Mouse (Mus musculus) forebrain, embryonic 15.5 days (tissue): ENCODE measurements at regions not wholly inside any gene's neighbourhood (a gene's known extent, or its start where the extent isn't known, plus 50 kb on each side); places are given as distances from the start of the nearest gene placed in this dataset.
A peak's percentile ranks its signal among the peaks of the same experiment; 100 is the strongest.

Experiments used
- ATAC-seq: fragments of 200-750 bp; cut with Nextera tagmentation; replicated peaks from 2 replicates; pipeline ENCODE4 v1.8.0; 2017; ENCODE audit warnings: mild to moderate bottlenecking, moderate TSS enrichment, moderate library complexity
- H3K27ac ChIP-seq: fragments of 300-500 bp; sonication (generic); replicated peaks from 2 replicates; pipeline ENCODE4 v1.5.1; 2015; ENCODE audit warnings: mild to moderate bottlenecking, inconsistent platforms
- H3K27me3 ChIP-seq: fragments of 300-500 bp; sonication (generic); 2 replicates; pipeline ENCODE4 v1.6.1; 2015; ENCODE audit warnings: inconsistent platforms
- H3K36me3 ChIP-seq: fragments of 300-500 bp; sonication (generic); 2 replicates; pipeline ENCODE4 v1.6.1; 2015; ENCODE audit warnings: mild to moderate bottlenecking, inconsistent platforms
- H3K4me1 ChIP-seq: fragments of 300-500 bp; sonication (generic); 2 replicates; pipeline ENCODE4 v1.6.1; 2015; ENCODE audit warnings: inconsistent platforms
- H3K4me2 ChIP-seq: fragments of 300-500 bp; sonication (generic); replicated peaks from 2 replicates; pipeline ENCODE4 v1.6.1; 2015; ENCODE audit warnings: mild to moderate bottlenecking, inconsistent platforms
- H3K4me3 ChIP-seq: fragments of 300-500 bp; sonication (generic); 2 replicates; pipeline ENCODE4 v1.5.1; 2015; ENCODE audit warnings: mild to moderate bottlenecking, inconsistent platforms
- H3K9ac ChIP-seq: fragments of 300-500 bp; sonication (generic); replicated peaks from 2 replicates; pipeline ENCODE4 v1.6.1; 2015; ENCODE audit warnings: mild to moderate bottlenecking, inconsistent platforms
- H3K9me3 ChIP-seq: fragments of 300-500 bp; sonication (generic); 2 replicates; pipeline ENCODE4 v1.6.1; 2016; ENCODE audit warnings: inconsistent platforms
- WGBS: fragments of 180-500 bp; shearing (Covaris S2); methylation state at CpG from one replicate; pipeline ENCODE4 v1.1.7; 2015; ENCODE audit warnings: mixed read lengths; 5-methylcytosine and 5-hydroxymethylcytosine counted together

DNA sequence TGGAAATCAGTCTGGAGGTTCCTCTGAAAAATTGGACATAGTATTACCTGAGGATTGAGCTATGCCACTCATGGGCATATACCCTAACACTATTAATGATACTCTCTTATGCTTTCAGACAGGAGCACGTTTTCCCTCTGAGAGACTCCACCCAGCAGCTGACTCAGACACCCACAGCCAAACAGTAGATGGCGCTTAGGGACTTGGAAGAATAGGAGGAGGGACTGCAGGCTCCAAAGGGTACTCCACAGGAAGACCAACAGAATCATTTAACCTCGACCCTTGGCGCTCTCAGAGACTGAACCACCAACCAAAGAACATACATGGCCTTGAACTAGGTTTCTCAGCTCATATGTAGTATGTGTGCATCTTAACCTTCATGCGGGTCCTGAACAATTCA lies 216.0 kb upstream of the Fut9 start:
- Histone ChIP-seq H3K27ac (no peak overlapping the region), H3K4me3 (no peak overlapping the region), H3K9ac (no peak overlapping the region), H3K36me3 (no peaks in the 10 kb centered on the region), H3K4me1 (no peaks in the 10 kb centered on the region), H3K9me3 (no peaks in the 10 kb centered on the region), H3K4me2 (no peak overlapping the region), H3K27me3 (no peaks in the 10 kb centered on the region)
- no peak for ATAC-seq
- WGBS: 51% methylated on average over 5 of the region's 5 CpGs

DNA sequence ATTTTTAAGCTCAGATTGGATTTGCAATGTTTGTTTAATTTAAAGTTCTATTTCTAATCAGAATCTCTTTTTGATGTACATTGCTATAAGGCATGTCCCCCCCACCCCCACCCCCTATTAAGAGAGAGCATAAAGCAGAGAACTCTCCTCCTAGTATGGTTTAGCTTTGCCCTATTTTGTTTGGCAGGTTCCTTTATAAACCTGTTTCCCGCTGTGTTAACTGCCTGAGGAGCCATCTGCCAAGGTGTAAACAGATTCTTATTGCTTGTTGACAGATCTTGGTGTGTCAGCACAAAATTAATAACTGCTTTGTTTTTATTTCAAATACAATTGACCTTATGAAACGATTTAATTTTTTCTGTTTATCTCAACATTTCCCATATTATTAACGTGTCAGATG lies 200.3 kb upstream of the Fut9 start:
- no peak overlapping the region for H3K27ac ChIP-seq
- no peaks in the 10 kb centered on the region for H3K9me3 ChIP-seq
- H3K4me1 ChIP-seq: no peaks in the 10 kb centered on the region
- no peak overlapping the region for H3K4me3 ChIP-seq
- H3K4me2 ChIP-seq: no peak overlapping the region
- WGBS: 68% methylated on average over 3 of the region's 3 CpGs
- no peaks in the 10 kb centered on the region for H3K36me3 ChIP-seq
- peak; percentile 55; the same call in 1 of the 2 replicates for ATAC-seq
- H3K27me3 ChIP-seq: no peaks in the 10 kb centered on the region
- H3K9ac ChIP-seq: no peak overlapping the region

DNA sequence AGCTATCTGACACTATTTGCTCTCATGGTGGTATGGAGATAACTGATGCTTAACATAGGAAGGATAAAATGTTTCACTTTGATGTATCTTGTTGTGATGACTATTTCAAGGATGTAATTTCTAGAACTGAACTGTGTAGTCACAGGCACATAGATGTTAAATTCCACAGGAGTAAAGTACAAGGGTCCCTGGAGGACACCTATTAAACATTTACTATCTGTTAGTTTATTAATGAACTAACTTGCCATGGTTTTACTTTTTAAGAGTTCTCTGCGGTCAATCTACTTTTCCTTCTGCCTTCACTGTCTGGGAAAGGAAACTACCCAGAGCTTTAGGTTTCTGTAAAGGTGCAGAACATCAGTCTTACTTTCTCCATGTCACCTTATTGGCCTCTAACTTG lies 198.5 kb upstream of the Fut9 start:
- 98% methylated on average over 1 of the region's 1 CpGs for WGBS
- no peak overlapping the region for H3K9ac ChIP-seq
- no peak overlapping the region for H3K27ac ChIP-seq
- no peaks in the 10 kb centered on the region for H3K9me3 ChIP-seq
- no peaks in the 10 kb centered on the region for H3K4me1 ChIP-seq
- no peaks in the 10 kb centered on the region for H3K27me3 ChIP-seq
- no peak overlapping the region for H3K4me2 ChIP-seq
- H3K36me3 ChIP-seq: no peaks in the 10 kb centered on the region
- no peak overlapping the region for H3K4me3 ChIP-seq
- ATAC-seq: no peak

DNA sequence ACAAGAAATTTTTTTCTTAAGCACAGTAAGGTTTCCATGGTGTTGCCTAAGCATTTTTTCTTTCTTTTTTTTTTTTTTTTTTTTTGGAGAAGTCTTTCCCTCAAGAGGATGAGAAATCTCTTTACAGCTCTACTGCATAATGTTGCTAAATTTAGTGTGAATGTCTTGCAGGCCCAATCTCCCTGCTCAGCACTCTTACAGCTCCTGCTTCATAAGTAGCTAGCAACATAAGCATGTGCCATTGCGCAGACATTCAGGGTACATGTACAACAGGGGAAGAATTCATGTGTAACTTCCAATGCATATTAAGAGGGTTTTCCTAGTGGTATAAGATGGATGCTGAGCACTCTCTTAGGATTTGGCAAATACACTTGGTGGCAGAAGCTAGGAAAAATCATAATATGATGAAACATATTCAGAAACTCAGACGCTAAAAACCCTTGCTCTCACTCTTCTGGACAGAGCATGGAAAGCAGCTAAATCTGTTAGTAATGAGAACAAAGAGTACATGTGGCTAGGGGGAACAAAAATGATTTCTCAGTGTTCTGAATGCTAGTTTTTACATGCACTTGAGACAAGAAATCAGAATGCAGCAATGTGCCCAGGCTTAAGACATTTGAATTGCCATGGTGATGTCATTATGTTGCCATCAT lies 155.8 kb upstream of the Fut9 start:
- Histone ChIP-seq H3K4me3 (no peak overlapping the region), H3K36me3 (no peaks in the 10 kb centered on the region), H3K27ac (no peak overlapping the region), H3K4me2 (no peak overlapping the region), H3K4me1 (no peaks in the 10 kb centered on the region), H3K27me3 (no peaks in the 10 kb centered on the region), H3K9me3 (no peaks in the 10 kb centered on the region), H3K9ac (no peak overlapping the region)
- no peak; the same call in 1 of the 2 replicates for ATAC-seq
- WGBS: 89% methylated on average over 2 of the region's 2 CpGs

DNA sequence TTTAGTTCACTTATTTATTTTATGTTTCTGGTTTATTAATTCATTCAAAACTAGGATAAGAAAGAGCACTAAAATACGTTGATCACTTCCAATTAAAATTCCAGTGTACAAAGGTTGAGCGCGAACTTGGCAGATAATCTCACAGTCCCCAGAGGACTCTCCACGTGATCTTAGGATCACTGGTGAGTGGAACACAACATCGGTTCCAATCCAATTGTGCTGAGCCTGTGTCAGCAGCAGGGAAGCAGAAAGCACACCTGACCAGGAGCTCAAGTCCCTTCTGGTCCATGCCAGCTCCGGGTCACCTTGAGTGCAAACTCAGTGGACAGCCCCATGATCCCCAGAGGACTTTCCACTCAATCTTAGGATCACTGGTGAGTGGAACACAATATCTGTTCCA lies 132.5 kb upstream of the Fut9 start:
- no peaks in the 10 kb centered on the region for H3K27me3 ChIP-seq
- ATAC-seq: no peak

DNA sequence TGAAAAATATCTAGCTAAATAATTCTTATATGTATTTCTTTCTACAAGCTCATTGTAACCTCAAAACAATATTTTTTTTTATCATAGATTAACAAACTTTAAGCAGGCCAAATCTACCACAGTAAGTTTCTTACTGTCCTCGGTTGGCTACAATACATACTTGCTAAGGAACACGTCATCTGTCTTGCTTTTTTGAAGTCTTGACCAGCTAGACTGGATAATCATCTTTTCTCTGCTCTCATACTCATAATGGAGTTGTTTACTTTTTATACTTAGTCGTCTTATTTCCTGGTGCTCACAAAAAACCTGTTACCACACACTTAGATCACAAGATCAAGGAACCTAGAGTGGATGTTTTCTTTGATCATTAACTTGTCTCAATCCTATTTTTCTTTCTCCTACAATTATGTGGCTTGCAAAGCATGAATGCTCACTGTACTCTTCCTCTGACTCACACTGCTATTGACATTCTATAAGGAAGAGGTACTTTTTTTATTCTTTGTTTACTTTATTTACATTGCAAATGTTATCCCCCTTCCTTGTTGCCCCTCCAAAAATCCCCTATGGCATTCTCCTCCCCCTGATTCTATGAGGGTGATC lies 95.4 kb upstream of the Fut9 start:
- Histone ChIP-seq H3K36me3 (no peaks in the 10 kb centered on the region), H3K4me3 (no peak overlapping the region), H3K4me2 (no peak overlapping the region), H3K9me3 (no peaks in the 10 kb centered on the region), H3K27me3 (no peaks in the 10 kb centered on the region), H3K4me1 (no peaks in the 10 kb centered on the region), H3K9ac (no peak overlapping the region), H3K27ac (no peak overlapping the region)
- no peak for ATAC-seq
- 78% methylated on average over 3 of the region's 3 CpGs for WGBS

More for the DNA sequence above, 132.5 kb upstream of the Fut9 start:
- no peaks in the 10 kb centered on the region for H3K36me3 ChIP-seq
- no peaks in the 10 kb centered on the region for H3K4me1 ChIP-seq
- H3K9ac ChIP-seq: no peak overlapping the region
- H3K27ac ChIP-seq: no peak overlapping the region
- no peak overlapping the region for H3K4me3 ChIP-seq
- WGBS: 76% methylated on average over 6 of the region's 6 CpGs
- H3K4me2 ChIP-seq: no peak overlapping the region
- no peaks in the 10 kb centered on the region for H3K9me3 ChIP-seq

DNA sequence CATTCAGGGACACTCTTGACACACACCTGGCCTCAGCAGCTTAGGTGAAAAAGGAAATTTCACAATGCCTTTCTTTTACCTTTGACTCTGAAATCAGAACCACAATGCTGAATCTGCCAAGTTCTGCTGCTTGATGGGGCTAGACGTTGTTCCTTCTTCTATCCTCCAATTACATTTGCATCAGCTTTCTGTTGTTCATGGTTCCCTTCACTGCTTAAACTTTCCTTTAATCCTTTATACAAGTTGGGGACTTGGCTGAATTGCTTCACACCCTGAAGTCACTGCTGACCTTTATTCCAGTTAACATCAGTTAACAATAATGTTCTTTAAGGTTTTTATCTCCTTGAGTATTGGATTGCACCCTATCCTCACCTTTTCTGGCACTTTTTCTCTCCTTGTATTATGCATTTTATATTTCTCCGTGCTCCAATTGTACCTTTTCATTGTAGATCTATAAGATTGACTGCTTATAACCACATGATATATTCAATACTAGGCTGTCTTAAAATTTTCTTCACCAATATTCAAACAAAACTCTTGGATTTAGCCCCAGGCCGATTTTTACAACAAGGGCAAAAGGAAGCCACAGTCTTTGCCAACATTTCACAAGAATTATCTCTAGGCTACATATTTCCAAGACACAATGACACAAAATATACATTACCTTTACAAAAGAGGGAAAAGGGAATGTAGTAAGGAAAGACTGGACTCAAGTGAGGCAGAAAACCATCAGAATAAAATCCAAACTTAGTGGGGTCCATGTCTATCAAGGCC lies 92.0 kb upstream of the Fut9 start:
- WGBS: 74% methylated on average over 3 of the region's 3 CpGs

More for the DNA sequence above, 92.0 kb upstream of the Fut9 start:
- Histone ChIP-seq H3K36me3 (no peaks in the 10 kb centered on the region), H3K4me2 (no peak overlapping the region), H3K27me3 (no peaks in the 10 kb centered on the region), H3K27ac (no peak overlapping the region), H3K9me3 (no peaks in the 10 kb centered on the region), H3K4me3 (no peak overlapping the region), H3K4me1 (no peaks in the 10 kb centered on the region), H3K9ac (no peak overlapping the region)
- no peak for ATAC-seq
